Mouse (Mus musculus) C3H10T1/2 (cell line): ENCODE measurements around the gene Krtap9-5. TPM values are rescaled to one million over a fixed set of nuclear protein-coding genes. Genes with fewer than 3 reads are reported as not detected.

ENCODE experiments used
- polyA plus RNA-seq, 2 experiments: library from polyadenylated mRNA; unstranded; fragments of >200 nt; fragmentation: generic; extraction: Trizol; gene quantifications; one replicate each; pipeline ENCODE4 v1.2.1; 2012; ENCODE audit warnings: missing spikeins in 2 of 2

Krtap9-5 gene
- not detected for polyA plus RNA-seq

GRCm38 (mm10) chr11:99948175-99948574, at the start of gene Krtap9-5:
TSS of gene Krtap9-5 (plus strand) at chr11:99948475.

GRCm38 (mm10) chr11:99907620-99908019, 40.7 kb upstream of the Krtap9-5 start, which contains the start of gene Krtap31-1:
TSS of gene Krtap31-1 (plus strand) at chr11:99907920.

DNA sequence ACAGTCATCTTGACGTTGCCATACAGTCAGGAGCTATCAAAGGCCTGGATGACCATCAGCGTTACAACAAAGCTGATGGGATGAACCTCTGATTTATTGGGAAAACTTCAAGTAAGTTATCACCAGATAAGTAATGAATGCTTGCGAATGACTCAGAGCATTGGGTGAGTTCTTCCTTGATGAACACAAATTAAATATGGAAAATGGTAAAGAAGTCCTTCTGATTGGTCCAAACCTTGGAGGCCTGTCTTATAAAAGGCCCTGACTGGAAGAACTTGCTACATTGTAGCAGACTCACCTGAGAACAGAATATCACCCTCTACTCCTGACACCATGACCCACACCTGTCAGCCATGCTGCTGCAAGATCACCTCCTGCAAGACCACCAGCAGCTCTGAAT, 33.8 kb upstream of the Krtap9-5 start, which contains the start of gene Gm11565:
Gene Gm11565 (plus strand): TSS at position 301 of the 400 bp plus-strand sequence.

GRCm38 (mm10) chr11:99935991-99936390, 12.3 kb upstream of the Krtap9-5 start, which contains the start of gene Krtap31-2:
TSS of gene Krtap31-2 (plus strand) at chr11:99936291.

GRCm38 (mm10) chr11:99978953-99979352, 30.7 kb downstream of the Krtap9-5 start, which contains the start of gene Krtap29-1:
TSS of gene Krtap29-1 (minus strand) at chr11:99979053.

GRCm38 (mm10) chr11:99986180-99986647, 37.9 kb downstream of the Krtap9-5 start, which contains the start of gene Krtap16-1:
TSS of gene Krtap16-1 (minus strand) at chr11:99986597.

GRCm38 (mm10) chr11:99993620-99994383, 45.5 kb downstream of the Krtap9-5 start, which contains the start of gene Krtap17-1:
TSS of gene Krtap17-1 (minus strand) at chr11:99993994.

Other genes with a start within 250 kb of the Krtap9-5 start
- not detected for gene Gm14180, start 214.2 kb upstream of the Krtap9-5 start, polyA plus RNA-seq
- gene Gm11595, start 175.6 kb upstream of the Krtap9-5 start, polyA plus RNA-seq = not detected
- not detected for gene Krtap4-8, start 167.8 kb upstream of the Krtap9-5 start, polyA plus RNA-seq
- gene Krtap4-9, start 163.3 kb upstream of the Krtap9-5 start, polyA plus RNA-seq = not detected
- gene Gm11596, start 155.0 kb upstream of the Krtap9-5 start, polyA plus RNA-seq = not detected
- not detected for gene Gm11569, start 149.5 kb upstream of the Krtap9-5 start, polyA plus RNA-seq
- gene Gm11554, start 144.0 kb upstream of the Krtap9-5 start, polyA plus RNA-seq = not detected
- gene Krtap4-13, start 138.6 kb upstream of the Krtap9-5 start, polyA plus RNA-seq = not detected
- not detected for gene Gm11564, start 132.8 kb upstream of the Krtap9-5 start, polyA plus RNA-seq
- gene 2300003K06Rik, start 110.4 kb upstream of the Krtap9-5 start, polyA plus RNA-seq = not detected
- gene Krtap4-16, start 96.9 kb upstream of the Krtap9-5 start, polyA plus RNA-seq = not detected
- gene Gm11568, start 90.6 kb upstream of the Krtap9-5 start, polyA plus RNA-seq = not detected
- gene Gm11559, start 84.0 kb upstream of the Krtap9-5 start, polyA plus RNA-seq = not detected
- not detected for gene Krtap9-1, start 75.1 kb upstream of the Krtap9-5 start, polyA plus RNA-seq
- gene Gm11567, start 69.3 kb upstream of the Krtap9-5 start, polyA plus RNA-seq = not detected
- gene Krtap31-1, start 40.6 kb upstream of the Krtap9-5 start, polyA plus RNA-seq = not detected
- not detected for gene Gm11565, start 33.7 kb upstream of the Krtap9-5 start, polyA plus RNA-seq
- not detected for gene Krtap31-2, start 12.2 kb upstream of the Krtap9-5 start, polyA plus RNA-seq
- not detected for gene Krtap29-1, start 30.6 kb downstream of the Krtap9-5 start, polyA plus RNA-seq
- not detected for gene Krtap16-1, start 38.1 kb downstream of the Krtap9-5 start, polyA plus RNA-seq
- gene Krtap17-1, start 45.5 kb downstream of the Krtap9-5 start, polyA plus RNA-seq = not detected
- not detected for gene Krt33a, start 67.7 kb downstream of the Krtap9-5 start, polyA plus RNA-seq
- under 1 TPM in 1 of 2 experiments, not detected in 1; 0.05 TPM for gene Krt33b, start 81.4 kb downstream of the Krtap9-5 start, polyA plus RNA-seq
- gene Krt34, start 93.1 kb downstream of the Krtap9-5 start, polyA plus RNA-seq = not detected
- not detected for gene Krt31, start 102.1 kb downstream of the Krtap9-5 start, polyA plus RNA-seq
- gene Krt32, start 139.8 kb downstream of the Krtap9-5 start, polyA plus RNA-seq = not detected
- gene Krt35, start 147.8 kb downstream of the Krtap9-5 start, polyA plus RNA-seq = not detected
- gene Krt36, start 157.2 kb downstream of the Krtap9-5 start, polyA plus RNA-seq = under 1 TPM; 0.06 to 0.08 TPM
- 1 to 10 TPM; 8.4 to 8.9 TPM for gene Krt13, start 173.1 kb downstream of the Krtap9-5 start, polyA plus RNA-seq
- gene Krt15, start 187.5 kb downstream of the Krtap9-5 start, polyA plus RNA-seq = 10 to 100 TPM in 1 of 2 experiments, under 1 TPM in 1; 0.30 to 10.6 TPM
- gene Krt19, start 200.2 kb downstream of the Krtap9-5 start, polyA plus RNA-seq = under 1 TPM; 0.40 to 0.42 TPM
- gene Krt9, start 244.8 kb downstream of the Krtap9-5 start, polyA plus RNA-seq = not detected